Mouse (Mus musculus): ENCODE results near the gene Prg4. TPM values are rescaled to one million over a fixed set of nuclear protein-coding genes. Genes with fewer than 3 reads are reported as not detected.

Gene Prg4
- polyA plus RNA-seq, 1 experiment from 2014 or later, result 1.8 TPM

GRCm38 (mm10) chr1:150407285-150407684 is 58.7 kb downstream of the Prg4 start:
- DNase-seq (ENCODE audit: low spot score), result no peak

GRCm38 (mm10) chr1:150404555-150404954 is 61.4 kb downstream of the Prg4 start:
- no peak for DNase-seq (ENCODE audit: low spot score)

GRCm38 (mm10) chr1:150403914-150404313 is 62.1 kb downstream of the Prg4 start:
- no peak for DNase-seq (ENCODE audit: low spot score)

Other genes with a start within 250 kb of the Prg4 start
- gene Pdc, start 146.7 kb downstream of the Prg4 start, polyA plus RNA-seq (2015; fragmentation: Nextera tagmentation; extraction: Ambion mirVana), result not detected in 2 replicates
- 196 and 230 TPM in 2 replicates for gene Tpr, start 73.3 kb downstream of the Prg4 start, polyA plus RNA-seq (2015; fragmentation: Nextera tagmentation; extraction: Ambion mirVana)
- gene Odr4, start 73.1 kb downstream of the Prg4 start, polyA plus RNA-seq (2015; fragmentation: Nextera tagmentation; extraction: Ambion mirVana), result 23.1 and 24.2 TPM in 2 replicates